8 mouse cellular contexts compared by ENCODE assay signal in the genomic region with DNA sequence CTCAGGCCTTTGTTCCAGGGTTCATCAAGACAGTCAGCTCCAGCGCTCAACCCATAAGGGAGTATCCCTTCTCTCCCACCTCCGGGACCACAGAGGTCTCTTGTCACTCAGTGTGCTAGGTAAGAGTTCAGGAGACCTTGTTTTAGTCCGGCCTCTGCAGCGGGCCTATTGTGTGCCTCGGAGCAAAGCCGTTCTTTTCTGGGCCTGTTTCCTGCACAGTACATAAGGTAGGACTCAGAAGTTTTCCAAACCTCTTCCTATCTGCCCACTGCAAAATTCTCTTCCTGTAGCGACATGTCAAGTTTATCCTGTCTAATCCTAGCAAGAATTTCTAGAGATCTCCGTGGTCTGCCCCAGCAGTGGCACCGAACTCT. TPM values are rescaled to one million over a fixed set of nuclear protein-coding genes. Genes with fewer than 3 reads are reported as not detected.
A peak's percentile ranks its signal among the peaks of the same experiment; 100 is the strongest.
DNase-seq lines count a peak whose midpoint lies in the region; ATAC-seq and TF ChIP-seq lines count a peak whose summit lies in the region.

No protein-coding gene starts in this region.

- H3K36me3 ChIP-seq in forebrain, embryonic 12.5 days (replicated peaks), result peaks cover 34% of the 10 kb centered on the region
- H3K36me3 ChIP-seq in limb, embryonic 14.5 days (ENCODE audit: control insufficient read depth, insufficient read depth, low read length), result peaks cover 33% of the 10 kb centered on the region
- H3K36me3 ChIP-seq in small intestine, adult 2 months (ENCODE audit: control insufficient read depth, insufficient read depth, low read length), result peaks cover 13% of the 10 kb centered on the region

- peak overlapping the region; percentile 64 for H3K9ac ChIP-seq in forebrain, embryonic 12.5 days
- peak overlapping the region; percentile 86 for H3K9ac ChIP-seq in limb, embryonic 14.5 days (ENCODE audit: low read depth, low read length, severe bottlenecking)

- 6% methylated on average over 9 of the region's 9 CpGs for WGBS in lung, adult 2 months
- 11% methylated on average over 9 of the region's 9 CpGs for WGBS in forebrain, embryonic 12.5 days
- WGBS in limb, embryonic 14.5 days, result 19% methylated on average over 9 of the region's 9 CpGs
- WGBS in small intestine, adult 2 months, result 11% methylated on average over 9 of the region's 9 CpGs

- H3K4me1 ChIP-seq in lung, adult 2 months (ENCODE audit: control insufficient read depth, insufficient read depth, low read length), result peaks cover 11% of the 10 kb centered on the region
- peaks cover 29% of the 10 kb centered on the region for H3K4me1 ChIP-seq in bone marrow macrophage, adult 2 months (ENCODE audit: control insufficient read depth, insufficient read depth, low read length)
- H3K4me1 ChIP-seq in forebrain, embryonic 12.5 days, result peaks cover 23% of the 10 kb centered on the region
- H3K4me1 ChIP-seq in limb, embryonic 14.5 days (ENCODE audit: control insufficient read depth, insufficient read depth, low read length), result peaks cover 8% of the 10 kb centered on the region
- peaks cover 16% of the 10 kb centered on the region for H3K4me1 ChIP-seq in small intestine, adult 2 months (ENCODE audit: control insufficient read depth, insufficient read depth, insufficient read length, low read length)

- no peak for DNase-seq in lung, adult 2 months
- DNase-seq in lung, postnatal 10 days, result no peak
- no peak for DNase-seq in limb, embryonic 14.5 days (ENCODE audit: low spot score)
- no peak for DNase-seq in right cerebral cortex, postnatal 14 days
- DNase-seq in left cerebral cortex, postnatal 14 days (ENCODE audit: low spot score in 2 of 2), result no peak

- H3K4me2 ChIP-seq in forebrain, embryonic 12.5 days, result peak overlapping the region; percentile 91
- peak overlapping the region; percentile 85 for H3K4me2 ChIP-seq in limb, embryonic 14.5 days (replicated peaks; ENCODE audit: low read depth, low read length, severe bottlenecking)

- peak overlapping the region; percentile 80 for H3K27ac ChIP-seq in bone marrow macrophage, adult 2 months (ENCODE audit: insufficient read depth, low read depth, low read length)
- peak overlapping the region; percentile 95 for H3K27ac ChIP-seq in forebrain, embryonic 12.5 days
- H3K27ac ChIP-seq in limb, embryonic 14.5 days (replicated peaks; ENCODE audit: low read depth, low read length), result peak overlapping the region; percentile 92
- peak overlapping the region; percentile 91 for H3K27ac ChIP-seq in small intestine, adult 2 months (ENCODE audit: insufficient read depth, low read depth, low read length)

- no peak for TF ChIP-seq CTCF in lung, adult 2 months (IDR thresholded peaks at IDR 0.05; ENCODE audit: insufficient read depth, low read length)
- 0 out of 2 replicates have a peak, but pooled peaks have one; percentile 6 for TF ChIP-seq CTCF in bone marrow macrophage, adult 2 months (IDR thresholded peaks at IDR 0.05; ENCODE audit: low read depth, low read length)
- no peak for TF ChIP-seq CTCF in small intestine, adult 2 months (IDR thresholded peaks at IDR 0.05; ENCODE audit: extremely low read depth, insufficient read length, insufficient replicate concordance, low read depth, low read length)

- peak overlapping the region; percentile 92 for H3K4me3 ChIP-seq in lung, adult 2 months (replicated peaks; ENCODE audit: extremely low read depth, low read depth, low read length)
- peak overlapping the region; percentile 80 for H3K4me3 ChIP-seq in bone marrow macrophage, adult 2 months (ENCODE audit: insufficient read depth, low read length)
- H3K4me3 ChIP-seq in forebrain, embryonic 12.5 days (replicated peaks), result peak overlapping the region; percentile 63
- peak overlapping the region; percentile 65 for H3K4me3 ChIP-seq in limb, embryonic 14.5 days (replicated peaks; ENCODE audit: low read length)
- H3K4me3 ChIP-seq in small intestine, adult 2 months (ENCODE audit: low read depth, low read length), result peak overlapping the region; percentile 73

- no peaks in the 10 kb centered on the region for H3K27me3 ChIP-seq in forebrain, embryonic 12.5 days
- no peaks in the 10 kb centered on the region for H3K27me3 ChIP-seq in limb, embryonic 14.5 days (ENCODE audit: control insufficient read depth, insufficient read depth, low read length)
- no peaks in the 10 kb centered on the region for H3K27me3 ChIP-seq in small intestine, adult 2 months (ENCODE audit: control insufficient read depth, insufficient read depth, low read length)

- intact Hi-C loops in left cerebral cortex, postnatal 14 days (cut with DNase I), result loop anchor here (5.0 kb wide), 2 partner anchors 42 to 297 kb away; partner anchors contain the start of gene Col23a1

- H3K9me3 ChIP-seq in forebrain, embryonic 12.5 days, result no peaks in the 10 kb centered on the region
- H3K9me3 ChIP-seq in limb, embryonic 14.5 days (ENCODE audit: control insufficient read depth, low read length), result no peaks in the 10 kb centered on the region

- ATAC-seq in forebrain, embryonic 12.5 days (ENCODE audit: low FRiP score), result peak; percentile 18
- no peak for ATAC-seq in limb, embryonic 14.5 days (ENCODE audit: low FRiP score, low read depth)

- no peak for TF ChIP-seq POLR2A in lung, adult 2 months (IDR thresholded peaks at IDR 0.05; ENCODE audit: borderline replicate concordance, extremely low read depth, low read depth, low read length)
- TF ChIP-seq POLR2A in bone marrow macrophage, adult 2 months (IDR thresholded peaks at IDR 0.05; ENCODE audit: borderline replicate concordance, low read depth, low read length), result no peak
- TF ChIP-seq POLR2A in limb, embryonic 14.5 days (IDR thresholded peaks at IDR 0.05; ENCODE audit: borderline replicate concordance, extremely low read depth, insufficient read depth, insufficient read length), result no peak
- no peak for TF ChIP-seq POLR2A in small intestine, adult 2 months (IDR thresholded peaks at IDR 0.05; ENCODE audit: low read depth, low read length)

RNA-seq across cellular contexts. Expression of gene Phykpl, which starts 0.5 kb away (rescaled TPM):
- polyA plus RNA-seq in lung, adult 2 months (2012; rRNA removed), result 19.8 and 25.4 TPM in 2 replicates
- polyA plus RNA-seq in bone marrow macrophage, adult 2 months (2012; ENCODE audit: insufficient read depth, insufficient read length, missing spikeins), result 8.4 and 8.8 TPM in 2 replicates
- polyA plus RNA-seq in forebrain, embryonic 12.5 days (2016; fragmentation: Nextera tagmentation; extraction: Ambion mirVana), result 15.1 and 16.4 TPM in 2 replicates
- polyA plus RNA-seq in limb, embryonic 14.5 days (2012; rRNA removed), result 20.5 and 21.5 TPM in 2 replicates
- polyA plus RNA-seq in limb, embryonic 14.5 days (2014; fragmentation: Nextera tagmentation; extraction: Ambion mirVana), result 16.7 and 17.7 TPM in 2 replicates
- 14.9 and 18.7 TPM in 2 replicates for polyA plus RNA-seq in small intestine, adult 2 months (2012; rRNA removed)
- total RNA-seq in left cerebral cortex, postnatal 14 days (2021), result 1 to 10 TPM; 5.8 to 6.4 TPM

RNA-seq across cellular contexts. Expression of gene Hnrnpab, which starts 22.6 kb away (rescaled TPM):
- polyA plus RNA-seq in lung, adult 2 months (2012; rRNA removed), result 174 and 289 TPM in 2 replicates
- polyA plus RNA-seq in bone marrow macrophage, adult 2 months (2012; ENCODE audit: insufficient read depth, insufficient read length, missing spikeins), result 144 and 159 TPM in 2 replicates
- polyA plus RNA-seq in forebrain, embryonic 12.5 days (2016; fragmentation: Nextera tagmentation; extraction: Ambion mirVana), result 853 and 874 TPM in 2 replicates
- polyA plus RNA-seq in limb, embryonic 14.5 days (2012; rRNA removed), result 465 and 516 TPM in 2 replicates
- polyA plus RNA-seq in limb, embryonic 14.5 days (2014; fragmentation: Nextera tagmentation; extraction: Ambion mirVana), result 480 and 522 TPM in 2 replicates
- polyA plus RNA-seq in small intestine, adult 2 months (2012; rRNA removed), result 276 and 428 TPM in 2 replicates
- 100 to 1,000 TPM; 131 to 144 TPM for total RNA-seq in left cerebral cortex, postnatal 14 days (2021)

RNA-seq across cellular contexts. Expression of gene Nhp2, which starts 35.5 kb away (rescaled TPM):
- 22.6 and 33.3 TPM in 2 replicates for polyA plus RNA-seq in lung, adult 2 months (2012; rRNA removed)
- 33.9 and 38.8 TPM in 2 replicates for polyA plus RNA-seq in bone marrow macrophage, adult 2 months (2012; ENCODE audit: insufficient read depth, insufficient read length, missing spikeins)
- 126 and 131 TPM in 2 replicates for polyA plus RNA-seq in forebrain, embryonic 12.5 days (2016; fragmentation: Nextera tagmentation; extraction: Ambion mirVana)
- 77.9 and 89.0 TPM in 2 replicates for polyA plus RNA-seq in limb, embryonic 14.5 days (2012; rRNA removed)
- 165 and 176 TPM in 2 replicates for polyA plus RNA-seq in limb, embryonic 14.5 days (2014; fragmentation: Nextera tagmentation; extraction: Ambion mirVana)
- 33.8 and 45.0 TPM in 2 replicates for polyA plus RNA-seq in small intestine, adult 2 months (2012; rRNA removed)
- total RNA-seq in left cerebral cortex, postnatal 14 days (2021), result 10 to 100 TPM; 46.5 to 49.4 TPM

RNA-seq across cellular contexts. Expression of gene Rmnd5b, which starts 51.7 kb away (rescaled TPM):
- 64.9 and 65.8 TPM in 2 replicates for polyA plus RNA-seq in lung, adult 2 months (2012; rRNA removed)
- 42.4 and 43.7 TPM in 2 replicates for polyA plus RNA-seq in bone marrow macrophage, adult 2 months (2012; ENCODE audit: insufficient read depth, insufficient read length, missing spikeins)
- polyA plus RNA-seq in forebrain, embryonic 12.5 days (2016; fragmentation: Nextera tagmentation; extraction: Ambion mirVana), result 43.4 and 44.7 TPM in 2 replicates
- 49.3 and 57.9 TPM in 2 replicates for polyA plus RNA-seq in limb, embryonic 14.5 days (2012; rRNA removed)
- 57.4 and 59.7 TPM in 2 replicates for polyA plus RNA-seq in limb, embryonic 14.5 days (2014; fragmentation: Nextera tagmentation; extraction: Ambion mirVana)
- polyA plus RNA-seq in small intestine, adult 2 months (2012; rRNA removed), result 36.0 and 45.9 TPM in 2 replicates
- total RNA-seq in left cerebral cortex, postnatal 14 days (2021), result 10 to 100 TPM; 52.3 to 54.6 TPM
